ENCODE assay signal across 7 mouse cellular contexts in genomic region chr14:34503325-34503647, GRCm38 (mm10). TPM values are rescaled to one million over a fixed set of nuclear protein-coding genes. Genes with fewer than 3 reads are reported as not detected.
DNase-seq lines count a peak whose midpoint lies in the region; ATAC-seq and TF ChIP-seq lines count a peak whose summit lies in the region.

Bmpr1a (minus strand) TSS chr14:34503341.

- H3K27me3 ChIP-seq in thymus, adult 2 months (ENCODE audit: control insufficient read depth, insufficient read depth, low read length) = peaks cover 23% of the 10 kb centered on the region
- H3K27me3 ChIP-seq in forebrain, embryonic 13.5 days = no peaks in the 10 kb centered on the region
- 0 out of 2 replicates have a peak, but pooled peaks cover 5% of the 10 kb centered on the region for H3K27me3 ChIP-seq in hindbrain, embryonic 13.5 days
- peaks cover 35% of the 10 kb centered on the region for H3K27me3 ChIP-seq in liver, postnatal 0 days (ENCODE audit: insufficient read depth, low read length)

- 19% methylated on average over 15 of the region's 15 CpGs for WGBS in thymus, adult 2 months
- 7% methylated on average over 15 of the region's 15 CpGs for WGBS in forebrain, embryonic 13.5 days
- WGBS in hindbrain, embryonic 13.5 days = 12% methylated on average over 15 of the region's 15 CpGs
- 11% methylated on average over 15 of the region's 15 CpGs for WGBS in liver, postnatal 0 days (ENCODE audit: insufficient replicate concordance)

- H3K27ac ChIP-seq in thymus, adult 2 months (ENCODE audit: control insufficient read depth, insufficient read depth, low read length) = no peak within 1 kb of the TSS
- peak within 1 kb of the TSS; percentile 95 for H3K27ac ChIP-seq in forebrain, embryonic 13.5 days
- H3K27ac ChIP-seq in hindbrain, embryonic 13.5 days = peak within 1 kb of the TSS; percentile 97
- H3K27ac ChIP-seq in liver, postnatal 0 days (ENCODE audit: low read depth) = peak within 1 kb of the TSS; percentile 95

- no peak for TF ChIP-seq POLR2A in thymus, adult 2 months (IDR thresholded peaks at IDR 0.05; ENCODE audit: control insufficient read depth, extremely low read depth, insufficient read depth, low read length, poor library complexity)

- no peak for DNase-seq in thymus, adult 2 months
- DNase-seq in thymus, postnatal 4 days = no peak
- no peak for DNase-seq in liver, postnatal 0 days
- no peak for DNase-seq in Muller cell, postnatal 12 days (ENCODE audit: inconsistent ontology term)
- DNase-seq in ovary, postnatal 14 days (ENCODE audit: low spot score) = no peak

- peak within 1 kb of the TSS; percentile 75 for H3K4me2 ChIP-seq in forebrain, embryonic 13.5 days
- peak within 1 kb of the TSS; percentile 73 for H3K4me2 ChIP-seq in hindbrain, embryonic 13.5 days
- H3K4me2 ChIP-seq in liver, postnatal 0 days (ENCODE audit: low read depth, low read length) = peak within 1 kb of the TSS; percentile 81

- no peak for ATAC-seq in forebrain, embryonic 13.5 days
- no peak; the same call in 1 of the 2 replicates for ATAC-seq in hindbrain, embryonic 13.5 days (ENCODE audit: low FRiP score)
- ATAC-seq in liver, postnatal 0 days = no peak

- no peak for TF ChIP-seq CTCF in thymus, adult 2 months (IDR thresholded peaks at IDR 0.05; ENCODE audit: borderline replicate concordance, control insufficient read depth, extremely low read depth, insufficient read depth, low read length, poor library complexity)
- no peak for TF ChIP-seq CTCF in liver, postnatal 0 days (IDR thresholded peaks at IDR 0.05; ENCODE audit: low read depth)

- H3K9me3 ChIP-seq in forebrain, embryonic 13.5 days (replicated peaks) = no peaks in the 10 kb centered on the region
- no peaks in the 10 kb centered on the region for H3K9me3 ChIP-seq in hindbrain, embryonic 13.5 days
- H3K9me3 ChIP-seq in liver, postnatal 0 days (ENCODE audit: low read length) = no peaks in the 10 kb centered on the region

- H3K4me1 ChIP-seq in thymus, adult 2 months (replicated peaks; ENCODE audit: control insufficient read depth, insufficient read depth, low read length) = peaks cover 11% of the 10 kb centered on the region
- peaks cover 42% of the 10 kb centered on the region for H3K4me1 ChIP-seq in forebrain, embryonic 13.5 days
- peaks cover 41% of the 10 kb centered on the region for H3K4me1 ChIP-seq in hindbrain, embryonic 13.5 days (replicated peaks)
- peaks cover 8% of the 10 kb centered on the region; the same call in 1 of the 2 replicates for H3K4me1 ChIP-seq in liver, postnatal 0 days (ENCODE audit: insufficient read depth)

- peak within 1 kb of the TSS; percentile 96 for H3K9ac ChIP-seq in forebrain, embryonic 13.5 days
- peak within 1 kb of the TSS; percentile 93 for H3K9ac ChIP-seq in hindbrain, embryonic 13.5 days
- H3K9ac ChIP-seq in liver, postnatal 0 days (replicated peaks) = peak within 1 kb of the TSS; percentile 83

- no peaks in the 10 kb centered on the region for H3K36me3 ChIP-seq in thymus, adult 2 months (ENCODE audit: control insufficient read depth, insufficient read depth, low read length)
- no peaks in the 10 kb centered on the region for H3K36me3 ChIP-seq in forebrain, embryonic 13.5 days (ENCODE audit: poor library complexity, severe bottlenecking)
- H3K36me3 ChIP-seq in hindbrain, embryonic 13.5 days = no peaks in the 10 kb centered on the region
- no peaks in the 10 kb centered on the region for H3K36me3 ChIP-seq in liver, postnatal 0 days (replicated peaks; ENCODE audit: insufficient read depth, low read length)

- H3K4me3 ChIP-seq in thymus, adult 2 months (ENCODE audit: control insufficient read depth, insufficient read depth, low read length) = peak within 1 kb of the TSS; percentile 71
- H3K4me3 ChIP-seq in forebrain, embryonic 13.5 days = peak within 1 kb of the TSS; percentile 91
- H3K4me3 ChIP-seq in hindbrain, embryonic 13.5 days = peak within 1 kb of the TSS; percentile 88
- H3K4me3 ChIP-seq in liver, postnatal 0 days (ENCODE audit: low read depth, low read length) = peak within 1 kb of the TSS; percentile 74

- no peak for TF ChIP-seq EP300 in liver, postnatal 0 days (IDR thresholded peaks at IDR 0.05; ENCODE audit: low read depth)

RNA-seq across cellular contexts. Expression of gene Bmpr1a, which starts in this region (rescaled TPM):
- 2.0 and 3.1 TPM in 2 replicates for polyA plus RNA-seq in thymus, adult 2 months (2012; rRNA removed)
- 24.9 and 25.5 TPM in 2 replicates for polyA plus RNA-seq in forebrain, embryonic 13.5 days (2015; fragmentation: Nextera tagmentation; extraction: Ambion mirVana)
- 19.5 and 20.5 TPM in 2 replicates for polyA plus RNA-seq in hindbrain, embryonic 13.5 days (2015; fragmentation: Nextera tagmentation; extraction: Ambion mirVana)
- 4.7 and 5.0 TPM in 2 replicates for polyA plus RNA-seq in liver, postnatal 0 days (2015; fragmentation: Nextera tagmentation; extraction: Ambion mirVana)
